Mouse (Mus musculus) liver, adult 2 months (tissue): ENCODE data around the gene Opa1.

Source experiments
- CTCF ChIP-seq: fragments of 200-500 bp; IDR thresholded peaks from 2 replicates; pipeline ENCODE4 v1.5.1; 2011; ENCODE audit warnings: low read depth, low read length, control low read depth
- POLR2A ChIP-seq: fragments of 200-500 bp; IDR thresholded peaks from 2 replicates; pipeline ENCODE4 v1.6.1; 2011; ENCODE audit warnings: low read length, control low read depth; ENCODE audit not compliant: insufficient read depth; ENCODE audit errors: extremely low read depth

DNA sequence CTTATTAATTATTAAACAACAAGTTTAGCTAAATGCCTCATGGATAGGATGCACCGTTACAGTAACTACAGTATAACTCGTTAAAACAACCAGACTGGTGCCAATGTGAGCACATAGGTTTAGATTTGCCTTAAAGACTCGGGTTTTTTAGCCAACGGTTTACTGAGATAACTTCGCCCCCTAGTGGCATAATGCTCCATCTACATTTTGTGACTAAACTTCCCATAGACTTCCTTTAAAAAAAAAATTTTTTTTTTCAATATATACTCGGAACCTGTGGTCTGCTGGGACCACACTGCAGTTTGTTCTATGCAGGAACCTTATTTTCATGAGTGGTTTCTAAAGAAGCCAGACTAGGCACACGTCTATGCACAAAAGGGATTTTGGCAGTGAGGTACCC lies 18.3 kb upstream of the Opa1 start:
- TF ChIP-seq POLR2A (no peak), CTCF (peak; percentile 60; the same call in 1 of the 2 replicates)
